Mouse (Mus musculus) layer of hippocampus, postnatal 10 days (tissue): Measurements from ENCODE around the gene Aif1l. TPM values are rescaled to one million over a fixed set of nuclear protein-coding genes. Genes with fewer than 3 reads are reported as not detected.
"Not testable (repeated sequence)": the region's sequence is repeated elsewhere in the genome, so short reads cannot be mapped to it uniquely, and the experiment has no call there.

ENCODE experiments used
- DNase-seq, 2 experiments: peaks; one replicate each; pipeline ENCODE4 v3.0.0; 2021; ENCODE audit warnings: low spot score in 2 of 2
- long read RNA-seq: library from polyadenylated mRNA; stranded (forward); transcript quantifications from one replicate; pipeline ENCODE4 v2.0.0, GENCODE M21; 2023
- total RNA-seq, 2 experiments: library from RNA; stranded (reverse); gene quantifications; 2 replicates each; pipeline ENCODE4 v1.2.3; 2021

The Aif1l gene
- 1 to 10 TPM; 8.6 to 8.8 TPM for total RNA-seq
- long read RNA-seq, partial matches to known transcripts: 0 of 2 reads
- long read RNA-seq, other reads (novel, unspliced or antisense): 0 of 2 reads

- DNase-seq: peak; percentile 59 to 74
These were observed at the start of gene Aif1l for GRCm38 (mm10) chr2:31950058-31950871. Gene Aif1l (plus strand): TSS chr2:31950139.

GRCm38 (mm10) chr2:31900932-31901331 lies 49.0 kb upstream of the Aif1l start:
- no peak for DNase-seq

- no peak for DNase-seq
These were observed 48.1 kb upstream of the Aif1l start for GRCm38 (mm10) chr2:31901659-31902362.

- no peak for DNase-seq
These were observed 45.9 kb upstream of the Aif1l start for GRCm38 (mm10) chr2:31904089-31904488.

GRCm38 (mm10) chr2:31904622-31905021 lies 45.3 kb upstream of the Aif1l start:
- DNase-seq: no peak

- no peak for DNase-seq
These were observed 44.3 kb upstream of the Aif1l start for GRCm38 (mm10) chr2:31905682-31906081.

- DNase-seq: no peak
These were observed 43.5 kb upstream of the Aif1l start for GRCm38 (mm10) chr2:31906407-31906806.

GRCm38 (mm10) chr2:31912575-31912974 lies 37.4 kb upstream of the Aif1l start:
- DNase-seq: peak; percentile 37 to 45

- not testable (repeated sequence) for DNase-seq
These were observed 35.7 kb upstream of the Aif1l start for GRCm38 (mm10) chr2:31914213-31914612.

- DNase-seq: peak; percentile 89 to 90
These were observed 34.8 kb upstream of the Aif1l start for GRCm38 (mm10) chr2:31915112-31915511.

GRCm38 (mm10) chr2:31917636-31918035 lies 32.3 kb upstream of the Aif1l start:
- DNase-seq: peak; percentile 41 to 60

GRCm38 (mm10) chr2:31923645-31924044 lies 26.3 kb upstream of the Aif1l start:
- no peak for DNase-seq

GRCm38 (mm10) chr2:31924811-31925210 lies 25.1 kb upstream of the Aif1l start:
- no peak for DNase-seq

GRCm38 (mm10) chr2:31925936-31926335 lies 24.0 kb upstream of the Aif1l start:
- DNase-seq: no peak

GRCm38 (mm10) chr2:31929664-31930063 lies 20.3 kb upstream of the Aif1l start:
- no peak for DNase-seq

- DNase-seq: no peak
These were observed 15.4 kb upstream of the Aif1l start for GRCm38 (mm10) chr2:31934551-31934950.

- no peak for DNase-seq
These were observed 14.9 kb upstream of the Aif1l start for GRCm38 (mm10) chr2:31935054-31935453.

GRCm38 (mm10) chr2:31938298-31938697 lies 11.6 kb upstream of the Aif1l start:
- no peak for DNase-seq

GRCm38 (mm10) chr2:31943011-31943410 lies 6.9 kb upstream of the Aif1l start:
- no peak for DNase-seq

- no peak for DNase-seq
These were observed 4.4 kb upstream of the Aif1l start for GRCm38 (mm10) chr2:31945580-31945979.

GRCm38 (mm10) chr2:31948392-31948791 lies 1.5 kb upstream of the Aif1l start:
- no peak for DNase-seq

- no peak for DNase-seq
These were observed 1.1 kb upstream of the Aif1l start for GRCm38 (mm10) chr2:31948801-31949200.
